Mouse (Mus musculus): ENCODE results near the gene Tbx10. TPM values are rescaled to one million over a fixed set of nuclear protein-coding genes. Genes with fewer than 3 reads are reported as not detected.
A peak's percentile ranks its signal among the peaks of the same experiment; 100 is the strongest.
"Not testable (repeated sequence)": the region's sequence is repeated elsewhere in the genome, so short reads cannot be mapped to it uniquely, and the experiment has no call there.

The Tbx10 gene
- polyA plus RNA-seq, 1 experiment from 2014 or later, result 0.46 TPM

- Histone ChIP-seq H3K27ac (no peak overlapping the region), H3K36me3 (replicated peaks; ENCODE audit: control insufficient read depth, insufficient read depth) (no peaks in the 10 kb centered on the region), H3K9me3 (ENCODE audit: control insufficient read depth, low read length) (no peaks in the 10 kb centered on the region), H3K4me1 (replicated peaks; ENCODE audit: control insufficient read depth, insufficient read depth, low read length) (no peaks in the 10 kb centered on the region), H3K4me3 (replicated peaks; ENCODE audit: low read length) (no peak overlapping the region), H3K4me2 (replicated peaks) (no peak overlapping the region), H3K9ac (no peak overlapping the region), H3K27me3 (ENCODE audit: control insufficient read depth, insufficient read depth, low read length) (no peaks in the 10 kb centered on the region)
- ATAC-seq (ENCODE audit: low FRiP score) (no peak), DNase-seq (ENCODE audit: low spot score) (no peak)
- WGBS, result 65% methylated on average over 11 of the region's 11 CpGs
These were observed 26.0 kb upstream of the Tbx10 start for GRCm38 (mm10) chr19:3966330-3967075.

GRCm38 (mm10) chr19:3967258-3967657 lies 25.3 kb upstream of the Tbx10 start:
- Histone ChIP-seq H3K9me3 (ENCODE audit: control insufficient read depth, low read length) (no peaks in the 10 kb centered on the region), H3K27me3 (ENCODE audit: control insufficient read depth, insufficient read depth, low read length) (no peaks in the 10 kb centered on the region), H3K4me2 (replicated peaks) (no peak overlapping the region), H3K36me3 (replicated peaks; ENCODE audit: control insufficient read depth, insufficient read depth) (no peaks in the 10 kb centered on the region), H3K27ac (no peak overlapping the region), H3K9ac (no peak overlapping the region), H3K4me3 (replicated peaks; ENCODE audit: low read length) (no peak overlapping the region), H3K4me1 (replicated peaks; ENCODE audit: control insufficient read depth, insufficient read depth, low read length) (no peaks in the 10 kb centered on the region)
- 65% methylated on average over 3 of the region's 3 CpGs for WGBS
- no peak for ATAC-seq (ENCODE audit: low FRiP score)
- DNase-seq (ENCODE audit: low spot score), result no peak

DNA sequence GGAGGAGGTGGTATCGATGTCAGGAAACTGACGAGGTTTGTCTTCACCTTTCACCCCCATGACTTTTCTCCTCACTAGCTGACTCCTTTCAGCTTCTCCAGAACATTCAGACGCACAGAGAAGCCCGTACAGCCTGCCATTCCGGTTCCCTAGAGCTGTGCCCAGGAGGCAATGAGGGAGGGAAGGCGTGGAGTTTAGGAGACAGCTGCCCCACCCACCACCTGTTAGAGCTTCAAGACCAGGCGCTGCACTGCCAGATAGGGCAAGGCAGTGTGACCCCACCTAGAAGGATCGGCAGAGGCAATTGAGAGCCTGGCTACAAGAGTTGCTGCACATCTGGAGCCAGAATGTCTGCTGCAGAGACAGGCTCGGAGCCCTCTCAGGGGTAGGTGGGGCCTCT lies 20.3 kb upstream of the Tbx10 start, which contains the start of gene Aldh3b2:
Gene Aldh3b2, plus strand, starts transcription at position 100 of the 400 bp plus-strand sequence.
- Histone ChIP-seq H3K4me3 (replicated peaks; ENCODE audit: low read length) (no peak within 1 kb of the TSS), H3K9me3 (ENCODE audit: control insufficient read depth, low read length) (no peaks in the 10 kb centered on the region), H3K4me1 (replicated peaks; ENCODE audit: control insufficient read depth, insufficient read depth, low read length) (no peaks in the 10 kb centered on the region), H3K36me3 (replicated peaks; ENCODE audit: control insufficient read depth, insufficient read depth) (no peaks in the 10 kb centered on the region), H3K4me2 (replicated peaks) (no peak within 1 kb of the TSS), H3K9ac (no peak within 1 kb of the TSS), H3K27me3 (ENCODE audit: control insufficient read depth, insufficient read depth, low read length) (no peaks in the 10 kb centered on the region), H3K27ac (no peak within 1 kb of the TSS)
- DNase-seq (ENCODE audit: low spot score), result no peak
- WGBS, result 58% methylated on average over 9 of the region's 9 CpGs
- no peak for ATAC-seq (ENCODE audit: low FRiP score)

DNA sequence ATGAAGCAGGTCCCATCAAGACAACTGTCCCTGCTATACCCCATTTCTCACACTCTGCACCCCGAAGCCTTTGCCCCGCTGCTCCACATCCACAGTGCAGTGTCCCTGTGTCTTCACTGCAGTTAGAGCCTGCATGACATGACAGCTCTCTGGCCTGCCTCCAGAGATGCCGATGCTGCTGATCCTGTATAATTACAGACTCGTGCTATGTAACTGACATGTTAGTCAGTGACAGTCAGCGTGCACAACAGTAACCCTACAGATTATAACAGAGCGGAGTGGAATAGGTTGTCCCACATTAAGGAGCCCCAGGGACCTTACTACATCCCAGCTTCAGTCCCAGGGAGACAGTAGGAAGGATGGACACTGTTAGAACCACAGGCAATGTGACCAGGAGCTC lies 17.9 kb upstream of the Tbx10 start:
- 83% methylated on average over 6 of the region's 6 CpGs for WGBS
- not testable (repeated sequence) for DNase-seq (ENCODE audit: low spot score); H3K4me3 ChIP-seq (replicated peaks; ENCODE audit: low read length); H3K4me2 ChIP-seq (replicated peaks); H3K27ac ChIP-seq; H3K4me1 ChIP-seq (replicated peaks; ENCODE audit: control insufficient read depth, insufficient read depth, low read length); H3K9ac ChIP-seq; H3K27me3 ChIP-seq (ENCODE audit: control insufficient read depth, insufficient read depth, low read length); ATAC-seq (ENCODE audit: low FRiP score); H3K9me3 ChIP-seq (ENCODE audit: control insufficient read depth, low read length); H3K36me3 ChIP-seq (replicated peaks; ENCODE audit: control insufficient read depth, insufficient read depth)

GRCm38 (mm10) chr19:3975866-3976265 lies 16.7 kb upstream of the Tbx10 start:
- no peaks in the 10 kb centered on the region for H3K9me3 ChIP-seq (ENCODE audit: control insufficient read depth, low read length)
- H3K4me3 ChIP-seq (replicated peaks; ENCODE audit: low read length), result no peak overlapping the region
- WGBS, result 82% methylated on average over 2 of the region's 2 CpGs
- no peak overlapping the region for H3K9ac ChIP-seq
- H3K4me1 ChIP-seq (replicated peaks; ENCODE audit: control insufficient read depth, insufficient read depth, low read length), result no peaks in the 10 kb centered on the region
- H3K36me3 ChIP-seq (replicated peaks; ENCODE audit: control insufficient read depth, insufficient read depth), result no peaks in the 10 kb centered on the region
- no peak for DNase-seq (ENCODE audit: low spot score)
- ATAC-seq (ENCODE audit: low FRiP score), result no peak
- H3K27ac ChIP-seq, result no peak overlapping the region
- no peak overlapping the region for H3K4me2 ChIP-seq (replicated peaks)
- no peaks in the 10 kb centered on the region for H3K27me3 ChIP-seq (ENCODE audit: control insufficient read depth, insufficient read depth, low read length)

- Histone ChIP-seq H3K4me1 (replicated peaks; ENCODE audit: control insufficient read depth, insufficient read depth, low read length) (no peaks in the 10 kb centered on the region), H3K36me3 (replicated peaks; ENCODE audit: control insufficient read depth, insufficient read depth) (no peaks in the 10 kb centered on the region), H3K9me3 (ENCODE audit: control insufficient read depth, low read length) (no peaks in the 10 kb centered on the region), H3K27ac (no peak overlapping the region), H3K4me3 (replicated peaks; ENCODE audit: low read length) (no peak overlapping the region), H3K9ac (no peak overlapping the region), H3K4me2 (replicated peaks) (no peak overlapping the region), H3K27me3 (ENCODE audit: control insufficient read depth, insufficient read depth, low read length) (no peaks in the 10 kb centered on the region)
- 0 out of 2 replicates have a peak, but pooled peaks have one; percentile 46 for ATAC-seq (ENCODE audit: low FRiP score)
- peak; percentile 87 for DNase-seq (ENCODE audit: low spot score)
- 17% methylated on average over 4 of the region's 4 CpGs for WGBS
These were observed 12.2 kb upstream of the Tbx10 start for GRCm38 (mm10) chr19:3980309-3980708.

DNA sequence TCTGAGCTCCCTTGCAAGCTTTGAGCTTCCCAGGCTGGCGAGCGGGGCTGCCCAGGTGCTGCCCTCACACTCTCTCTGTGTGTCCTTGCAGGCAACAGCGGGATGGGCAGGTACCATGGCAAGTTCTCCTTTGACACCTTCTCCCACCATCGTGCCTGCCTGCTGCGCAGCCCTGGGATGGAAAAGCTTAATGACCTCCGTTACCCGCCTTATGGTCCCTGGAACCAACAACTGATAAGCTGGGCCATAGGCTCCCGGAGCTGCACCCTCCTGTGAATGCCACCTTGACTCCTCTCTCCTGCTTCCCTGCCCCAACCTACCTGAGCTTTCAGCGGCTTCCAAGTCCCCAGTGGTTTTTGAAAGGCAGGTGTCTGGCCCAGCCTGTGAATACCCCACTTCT lies 11.6 kb upstream of the Tbx10 start:
- DNase-seq (ENCODE audit: low spot score) (no peak), ATAC-seq (ENCODE audit: low FRiP score) (no peak)
- 81% methylated on average over 9 of the region's 9 CpGs for WGBS

DNA sequence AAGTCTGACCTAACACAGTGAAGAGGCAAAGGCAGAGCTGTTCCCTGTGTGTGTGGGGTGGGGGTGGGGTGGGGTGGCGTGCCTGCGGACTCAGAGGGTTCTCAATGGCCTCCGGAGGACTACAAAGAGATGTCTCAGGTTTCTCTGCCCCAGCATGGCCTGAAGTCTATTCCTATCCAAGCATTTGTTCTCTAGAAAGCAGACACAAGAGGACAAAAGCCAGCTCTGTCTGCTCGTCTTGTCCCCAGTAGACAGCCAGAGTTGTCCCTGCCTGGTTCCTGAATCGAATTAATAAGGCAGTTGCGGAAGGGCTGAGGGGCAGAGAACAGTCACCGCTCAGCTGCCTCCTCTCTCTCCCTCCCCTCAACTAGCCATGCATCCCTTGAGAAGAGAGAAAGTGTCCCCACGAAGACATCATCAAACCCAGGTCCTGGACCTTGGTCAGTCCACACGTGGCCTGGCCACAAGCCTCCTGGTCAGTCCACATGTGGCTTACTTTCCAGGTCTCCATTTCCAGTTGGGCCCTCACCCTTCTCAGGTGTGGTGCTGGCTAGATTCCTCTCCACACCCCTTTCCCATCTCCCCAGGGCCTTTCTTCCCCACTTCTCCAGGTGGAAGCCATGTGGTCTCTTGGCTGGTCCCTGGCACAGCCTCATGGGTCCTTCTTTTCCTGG lies 8.9 kb upstream of the Tbx10 start:
- H3K27ac ChIP-seq, result no peak overlapping the region
- WGBS, result 32% methylated on average over 9 of the region's 9 CpGs
- H3K9ac ChIP-seq, result no peak overlapping the region
- no peaks in the 10 kb centered on the region for H3K9me3 ChIP-seq (ENCODE audit: control insufficient read depth, low read length)
- no peak overlapping the region for H3K4me3 ChIP-seq (replicated peaks; ENCODE audit: low read length)
- 0 out of 2 replicates have a peak, but pooled peaks cover 3% of the 10 kb centered on the region for H3K4me1 ChIP-seq (replicated peaks; ENCODE audit: control insufficient read depth, insufficient read depth, low read length)
- no peaks in the 10 kb centered on the region for H3K36me3 ChIP-seq (replicated peaks; ENCODE audit: control insufficient read depth, insufficient read depth)
- H3K27me3 ChIP-seq (ENCODE audit: control insufficient read depth, insufficient read depth, low read length), result no peaks in the 10 kb centered on the region
- no peak overlapping the region for H3K4me2 ChIP-seq (replicated peaks)
- ATAC-seq (ENCODE audit: low FRiP score), result no peak
- DNase-seq (ENCODE audit: low spot score), result no peak

More for the DNA sequence above, 11.6 kb upstream of the Tbx10 start:
- H3K4me3 ChIP-seq (replicated peaks; ENCODE audit: low read length), result no peak overlapping the region
- H3K9me3 ChIP-seq (ENCODE audit: control insufficient read depth, low read length), result no peaks in the 10 kb centered on the region
- no peaks in the 10 kb centered on the region for H3K36me3 ChIP-seq (replicated peaks; ENCODE audit: control insufficient read depth, insufficient read depth)
- no peak overlapping the region for H3K9ac ChIP-seq
- H3K27ac ChIP-seq, result no peak overlapping the region
- H3K4me1 ChIP-seq (replicated peaks; ENCODE audit: control insufficient read depth, insufficient read depth, low read length), result no peaks in the 10 kb centered on the region
- no peak overlapping the region for H3K4me2 ChIP-seq (replicated peaks)
- H3K27me3 ChIP-seq (ENCODE audit: control insufficient read depth, insufficient read depth, low read length), result no peaks in the 10 kb centered on the region

DNA sequence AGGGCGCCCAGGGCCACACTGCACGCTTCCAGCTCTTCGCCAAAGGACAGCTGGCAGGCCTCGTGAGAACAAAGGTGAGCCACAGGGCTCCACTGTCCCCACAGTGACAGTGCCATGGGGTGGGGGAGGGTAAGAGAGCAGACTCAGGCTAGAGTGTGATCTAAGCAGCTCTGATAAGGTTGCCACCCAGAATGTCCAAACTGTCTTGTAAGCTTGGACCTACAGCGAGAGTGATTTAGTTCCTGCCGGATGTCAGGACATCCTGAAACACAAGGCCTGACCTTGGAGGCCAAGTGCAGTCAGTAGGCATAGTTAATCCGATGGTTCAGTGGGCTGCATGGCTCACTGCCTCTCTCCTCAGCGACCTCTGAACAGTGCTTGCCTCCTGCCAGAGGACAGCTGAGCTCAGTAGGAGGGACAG lies 7.3 kb upstream of the Tbx10 start:
- H3K27me3 ChIP-seq (ENCODE audit: control insufficient read depth, insufficient read depth, low read length), result no peaks in the 10 kb centered on the region
- no peak overlapping the region for H3K4me2 ChIP-seq (replicated peaks)
- no peak overlapping the region for H3K27ac ChIP-seq
- no peak for ATAC-seq (ENCODE audit: low FRiP score)
- no peaks in the 10 kb centered on the region for H3K9me3 ChIP-seq (ENCODE audit: control insufficient read depth, low read length)
- H3K4me1 ChIP-seq (replicated peaks; ENCODE audit: control insufficient read depth, insufficient read depth, low read length), result 0 out of 2 replicates have a peak, but pooled peaks cover 3% of the 10 kb centered on the region
- WGBS, result 11% methylated on average over 8 of the region's 8 CpGs
- no peaks in the 10 kb centered on the region for H3K36me3 ChIP-seq (replicated peaks; ENCODE audit: control insufficient read depth, insufficient read depth)
- no peak overlapping the region for H3K4me3 ChIP-seq (replicated peaks; ENCODE audit: low read length)
- no peak overlapping the region for H3K9ac ChIP-seq
- DNase-seq (ENCODE audit: low spot score), result no peak

All from hindbrain, embryonic 14.5 days (tissue).